Mouse (Mus musculus) bone marrow macrophage, adult 2 months (primary cell): ENCODE results near the gene Rasl11b. TPM values are rescaled to one million over a fixed set of nuclear protein-coding genes. Genes with fewer than 3 reads are reported as not detected.

Experiments
- H3K27ac ChIP-seq: 2 replicates; pipeline ENCODE4 v1.5.1; 2012; ENCODE audit warnings: low read depth, low read length; ENCODE audit not compliant: insufficient read depth
- H3K4me1 ChIP-seq: 2 replicates; pipeline ENCODE4 v1.6.1; 2012; ENCODE audit warnings: low read length; ENCODE audit not compliant: control insufficient read depth, insufficient read depth
- H3K4me3 ChIP-seq: 2 replicates; pipeline ENCODE4 v1.5.1; 2012; ENCODE audit warnings: mild to moderate bottlenecking, low read length, moderate library complexity; ENCODE audit not compliant: insufficient read depth
- CTCF ChIP-seq: IDR thresholded peaks from 2 replicates; pipeline ENCODE4 v1.5.1; 2012; ENCODE audit warnings: low read depth, mild to moderate bottlenecking, low read length, moderate library complexity
- POLR2A ChIP-seq: IDR thresholded peaks from 2 replicates; pipeline ENCODE4 v1.6.1; 2012; ENCODE audit warnings: mild to moderate bottlenecking, low read depth, low read length, borderline replicate concordance
- polyA plus RNA-seq: library from polyadenylated mRNA; stranded (reverse); fragments of >200 nt; gene quantifications from 2 replicates; pipeline ENCODE4 v1.2.4, GENCODE M21; 2012; ENCODE audit not compliant: missing spikeins, insufficient read depth, insufficient read length

Gene Rasl11b
- polyA plus RNA-seq, 1 experiment: not detected

- peaks cover 5% of the 10 kb centered on the region for H3K4me1 ChIP-seq
- no peak for TF ChIP-seq CTCF
- TF ChIP-seq POLR2A: no peak
- H3K4me3 ChIP-seq: no peak overlapping the region
- no peak overlapping the region for H3K27ac ChIP-seq
These were observed 49.4 kb downstream of the Rasl11b start for GRCm38 (mm10) chr5:74244406-74245019.

DNA sequence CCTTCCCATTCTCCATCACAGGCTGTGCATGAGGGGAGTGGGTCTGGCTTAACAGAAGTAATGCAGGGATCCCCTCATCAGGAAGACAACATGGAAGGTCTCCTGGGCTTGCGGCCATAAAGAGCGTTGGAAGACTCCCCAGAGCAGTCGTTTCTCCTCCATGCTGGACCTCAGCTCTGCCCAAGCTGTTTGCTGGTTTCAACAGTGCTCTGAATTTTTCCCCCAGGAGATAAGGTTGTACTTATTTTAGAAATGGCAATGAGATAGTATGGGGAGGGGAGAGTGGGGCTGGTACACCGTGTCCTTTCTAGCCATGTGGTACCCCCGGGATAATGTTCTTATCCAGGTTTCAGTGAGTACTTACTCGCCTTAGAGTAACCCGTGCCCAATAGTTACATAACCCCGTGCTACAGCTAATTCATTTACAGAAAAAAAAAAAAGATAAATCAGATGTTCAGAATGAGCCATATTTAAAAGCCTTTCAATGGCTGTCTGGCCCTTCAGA lies 50.6 kb downstream of the Rasl11b start:
- TF ChIP-seq CTCF: no peak
- TF ChIP-seq POLR2A: no peak
- Histone ChIP-seq H3K4me1 (peaks cover 4% of the 10 kb centered on the region), H3K27ac (no peak overlapping the region), H3K4me3 (no peak overlapping the region)

DNA sequence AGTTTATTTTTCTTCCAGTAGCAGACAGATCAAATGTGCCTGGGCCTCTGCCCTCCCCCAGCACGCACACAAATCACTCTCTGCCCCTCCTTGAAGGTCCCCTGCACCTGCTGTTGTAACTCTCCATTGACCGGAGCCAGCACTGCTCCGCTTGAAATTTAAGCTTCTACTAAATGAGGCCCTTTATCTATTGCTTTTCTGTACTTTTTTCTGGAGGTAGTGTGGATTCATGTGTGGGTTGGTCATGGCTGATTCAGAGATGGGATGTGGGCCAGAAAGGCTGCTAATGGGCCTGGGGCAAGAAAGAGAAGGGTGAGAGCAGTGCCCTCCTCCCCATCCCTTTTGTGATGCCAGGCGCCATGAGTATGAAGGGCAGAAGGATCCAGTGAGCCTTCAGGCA lies 51.4 kb downstream of the Rasl11b start:
- TF ChIP-seq POLR2A (no peak), CTCF (no peak)
- H3K4me1 ChIP-seq: peaks cover 4% of the 10 kb centered on the region
- no peak overlapping the region for H3K4me3 ChIP-seq
- H3K27ac ChIP-seq: no peak overlapping the region

- H3K4me1 ChIP-seq: peaks cover 4% of the 10 kb centered on the region
- H3K4me3 ChIP-seq: no peak overlapping the region
- TF ChIP-seq CTCF (no peak), POLR2A (no peak)
- no peak overlapping the region for H3K27ac ChIP-seq
These were observed 51.9 kb downstream of the Rasl11b start for GRCm38 (mm10) chr5:74246971-74247370.

Other genes starting within 250 kb of the Rasl11b start
- gene Usp46, start 126.9 kb upstream of the Rasl11b start, polyA plus RNA-seq: 5.2 and 7.2 TPM in 2 replicates